Mouse (Mus musculus) neural tube, embryonic 14.5 days (tissue): ENCODE measurements around the gene Dazap1. TPM values are rescaled to one million over a fixed set of nuclear protein-coding genes. Genes with fewer than 3 reads are reported as not detected.

Experiments used
- ATAC-seq: fragments of 200-750 bp; cut with Nextera tagmentation; 2 replicates; pipeline ENCODE4 v1.8.0; 2017; ENCODE audit warnings: low read depth, mild to moderate bottlenecking, moderate TSS enrichment, moderate library complexity
- H3K27ac ChIP-seq: fragments of 300-500 bp; sonication (generic); 2 replicates; pipeline ENCODE4 v1.5.1; 2014; ENCODE audit warnings: low read depth, mild to moderate bottlenecking, control low read depth, low read length, moderate library complexity, mixed read lengths
- H3K27me3 ChIP-seq: fragments of 300-500 bp; sonication (generic); 2 replicates; pipeline ENCODE4 v1.6.1; 2014; ENCODE audit warnings: low read length; ENCODE audit not compliant: control insufficient read depth, insufficient read depth
- H3K36me3 ChIP-seq: fragments of 300-500 bp; sonication (generic); 2 replicates; pipeline ENCODE4 v1.6.1; 2014; ENCODE audit warnings: low read length, mixed read lengths; ENCODE audit not compliant: control insufficient read depth, insufficient read depth
- H3K4me1 ChIP-seq: fragments of 300-500 bp; sonication (generic); 2 replicates; pipeline ENCODE4 v1.6.1; 2014; ENCODE audit warnings: low read length; ENCODE audit not compliant: control insufficient read depth, insufficient read depth
- H3K4me2 ChIP-seq: fragments of 300-500 bp; sonication (generic); 2 replicates; pipeline ENCODE4 v1.6.1; 2014; ENCODE audit warnings: mild to moderate bottlenecking, low read depth, low read length, control low read depth
- H3K4me3 ChIP-seq: fragments of 300-500 bp; sonication (generic); 2 replicates; pipeline ENCODE4 v1.5.1; 2014; ENCODE audit warnings: low read depth, low read length, control low read depth, mixed read lengths
- H3K9ac ChIP-seq: fragments of 300-500 bp; sonication (generic); replicated peaks from 2 replicates; pipeline ENCODE4 v1.6.1; 2014; ENCODE audit warnings: low read depth, mild to moderate bottlenecking, control low read depth, low read length, mixed read lengths
- H3K9me3 ChIP-seq: fragments of 300-500 bp; sonication (generic); 2 replicates; pipeline ENCODE4 v1.6.1; 2016; ENCODE audit warnings: low read length; ENCODE audit not compliant: control insufficient read depth
- WGBS: fragments of 180-500 bp; shearing (Covaris S2); extraction: QIAGEN DNeasy Blood & Tissue Kit; methylation state at CpG from one replicate; pipeline ENCODE4 v1.1.7; 2014; 5-methylcytosine and 5-hydroxymethylcytosine counted together
- polyA plus RNA-seq: library from polyadenylated mRNA; unstranded; fragments of >200 nt; fragmentation: Nextera tagmentation; extraction: Ambion mirVana; gene quantifications from 2 replicates; pipeline ENCODE4 v1.2.1, GENCODE M21; 2014

The Dazap1 gene
- polyA plus RNA-seq, 1 experiment from 2014 or later, result 39.8 TPM

- H3K9ac ChIP-seq, result peak overlapping the region; percentile 99
- peak overlapping the region; percentile 76 for H3K4me2 ChIP-seq
- peak overlapping the region; percentile 99 for H3K27ac ChIP-seq
- peak; percentile 73 for ATAC-seq
- peaks cover 49% of the 10 kb centered on the region for H3K4me1 ChIP-seq
- WGBS, result 2% methylated on average over 21 of the region's 26 CpGs
- peaks cover 20% of the 10 kb centered on the region for H3K36me3 ChIP-seq
- H3K4me3 ChIP-seq, result peak overlapping the region; percentile 70
- H3K27me3 ChIP-seq, result no peaks in the 10 kb centered on the region
- no peaks in the 10 kb centered on the region for H3K9me3 ChIP-seq
Observed at GRCm38 (mm10) chr10:80298571-80299281, 37.4 kb downstream of the Dazap1 start.

GRCm38 (mm10) chr10:80299301-80299700 is 38.0 kb downstream of the Dazap1 start:
- 3% methylated on average over 15 of the region's 15 CpGs for WGBS
- peak overlapping the region; percentile 99 for H3K27ac ChIP-seq
- H3K4me2 ChIP-seq, result peak overlapping the region; percentile 76
- no peaks in the 10 kb centered on the region for H3K9me3 ChIP-seq
- no peak for ATAC-seq
- peaks cover 15% of the 10 kb centered on the region for H3K36me3 ChIP-seq
- peaks cover 46% of the 10 kb centered on the region for H3K4me1 ChIP-seq
- H3K9ac ChIP-seq, result peak overlapping the region; percentile 99
- peak overlapping the region; percentile 70 for H3K4me3 ChIP-seq
- no peaks in the 10 kb centered on the region for H3K27me3 ChIP-seq

DNA sequence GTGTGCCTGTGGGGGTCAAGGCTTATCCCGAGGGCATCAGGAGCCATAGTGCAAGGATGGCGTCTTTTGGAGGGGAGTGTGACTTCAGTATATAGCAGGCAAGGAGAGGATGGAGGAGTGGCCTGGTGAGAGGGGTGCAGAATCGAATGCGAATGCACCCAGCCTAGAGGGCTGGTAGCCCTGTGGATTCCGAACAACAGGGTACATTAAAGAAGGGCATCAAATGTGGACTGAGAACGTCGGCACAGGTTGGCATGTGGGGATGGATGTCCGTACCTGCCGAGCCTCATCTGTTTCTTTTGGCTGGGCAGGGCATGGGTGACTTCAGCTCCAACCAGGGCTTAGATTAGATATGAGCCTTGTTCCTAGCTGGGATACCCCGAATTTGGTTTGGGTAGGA is 38.5 kb downstream of the Dazap1 start:
- H3K4me3 ChIP-seq, result peak overlapping the region; percentile 70
- H3K36me3 ChIP-seq, result peaks cover 16% of the 10 kb centered on the region
- H3K9me3 ChIP-seq, result no peaks in the 10 kb centered on the region
- peaks cover 50% of the 10 kb centered on the region for H3K4me1 ChIP-seq
- no peaks in the 10 kb centered on the region for H3K27me3 ChIP-seq
- H3K9ac ChIP-seq, result peak overlapping the region; percentile 99
- H3K27ac ChIP-seq, result peak overlapping the region; percentile 99
- WGBS, result 27% methylated on average over 10 of the region's 10 CpGs
- no peak for ATAC-seq
- H3K4me2 ChIP-seq, result peak overlapping the region; percentile 76

DNA sequence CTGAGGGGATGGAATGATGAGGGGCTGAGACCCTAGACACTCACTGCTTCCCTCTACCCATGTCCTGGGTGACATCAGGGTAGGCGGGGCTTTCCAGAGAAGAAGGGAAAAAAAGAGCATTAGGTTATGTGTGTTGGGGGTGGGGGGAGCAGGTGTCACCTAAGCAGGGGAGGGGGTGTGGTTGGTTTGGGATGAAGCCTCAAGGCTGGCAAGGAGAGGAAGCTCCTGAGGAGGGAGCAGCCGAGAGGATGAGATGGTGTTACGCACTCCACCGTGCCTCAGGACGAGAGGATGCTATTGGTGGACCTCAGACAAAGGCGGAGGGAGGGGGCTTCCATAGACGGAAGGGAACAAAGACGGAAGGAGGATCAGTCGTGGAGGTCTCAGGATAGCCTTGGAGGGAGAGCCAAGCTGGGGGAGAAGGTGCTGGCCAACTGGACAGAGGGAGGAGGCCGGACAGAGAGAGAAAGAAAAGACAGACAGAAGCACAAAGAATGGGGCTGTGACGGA is 39.4 kb downstream of the Dazap1 start:
- H3K4me3 ChIP-seq, result peak overlapping the region; percentile 70
- ATAC-seq, result peak; percentile 81
- H3K36me3 ChIP-seq, result peaks cover 25% of the 10 kb centered on the region
- peak overlapping the region; percentile 76 for H3K4me2 ChIP-seq
- H3K9me3 ChIP-seq, result no peaks in the 10 kb centered on the region
- WGBS, result 8% methylated on average over 11 of the region's 11 CpGs
- peak overlapping the region; percentile 99 for H3K27ac ChIP-seq
- peak overlapping the region; percentile 99 for H3K9ac ChIP-seq
- H3K27me3 ChIP-seq, result no peaks in the 10 kb centered on the region
- peaks cover 48% of the 10 kb centered on the region for H3K4me1 ChIP-seq

DNA sequence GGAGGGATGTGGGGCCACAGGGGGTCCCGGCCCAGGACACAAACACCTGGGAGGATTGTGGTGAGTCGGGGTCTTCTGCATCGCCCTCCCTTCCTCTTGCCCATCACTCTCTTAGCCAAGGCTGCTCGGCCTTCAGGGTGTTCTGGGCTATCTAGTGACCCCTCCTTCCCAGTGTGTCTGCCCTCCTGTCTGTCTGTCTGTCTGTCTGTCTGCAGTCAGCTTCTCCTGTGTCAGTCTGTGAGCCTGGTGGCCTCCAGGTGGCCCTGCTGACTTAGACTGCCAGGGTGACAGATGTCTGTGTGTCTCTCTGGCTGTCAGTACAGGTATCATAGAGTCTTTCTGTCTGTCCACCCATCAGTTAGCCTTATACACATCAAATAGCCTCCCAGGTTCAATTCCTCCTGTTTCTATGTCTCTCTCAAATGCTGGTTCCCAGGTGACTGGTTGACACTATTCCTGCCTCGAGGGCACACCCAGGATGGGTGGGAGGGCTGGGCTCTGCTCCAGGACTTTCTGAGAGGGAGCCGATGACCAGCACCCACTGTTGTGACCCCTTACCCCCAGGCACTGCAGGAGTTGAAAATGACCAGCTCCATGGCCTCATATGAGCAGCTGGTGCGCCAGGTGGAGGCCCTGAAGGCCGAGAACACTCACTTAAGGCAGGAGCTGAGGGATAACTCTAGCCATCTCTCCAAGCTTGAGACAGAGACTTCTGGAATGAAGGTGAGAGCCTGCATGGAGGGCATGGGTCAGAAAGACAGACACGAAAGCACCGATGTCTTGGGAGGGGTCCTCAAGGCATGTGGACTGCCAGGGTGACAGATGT is 40.2 kb downstream of the Dazap1 start:
- H3K27ac ChIP-seq, result peak overlapping the region; percentile 99
- WGBS, result 57% methylated on average over 10 of the region's 10 CpGs
- peak overlapping the region; percentile 70 for H3K4me3 ChIP-seq
- H3K9me3 ChIP-seq, result no peaks in the 10 kb centered on the region
- no peaks in the 10 kb centered on the region for H3K27me3 ChIP-seq
- no peak for ATAC-seq
- peak overlapping the region; percentile 99 for H3K9ac ChIP-seq
- H3K36me3 ChIP-seq, result peaks cover 32% of the 10 kb centered on the region
- H3K4me2 ChIP-seq, result peak overlapping the region; percentile 76
- peaks cover 46% of the 10 kb centered on the region for H3K4me1 ChIP-seq

DNA sequence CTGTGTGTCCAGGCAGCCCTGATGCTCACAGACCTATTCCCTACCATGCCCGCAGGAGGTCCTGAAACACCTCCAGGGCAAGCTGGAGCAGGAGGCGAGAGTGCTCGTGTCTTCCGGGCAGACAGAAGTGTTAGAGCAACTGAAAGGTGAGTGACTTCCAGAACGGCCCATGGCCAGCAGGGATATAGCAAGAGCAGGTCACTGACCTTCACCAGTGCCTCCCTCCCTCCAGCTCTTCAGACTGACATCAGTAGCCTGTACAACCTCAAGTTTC is 40.7 kb downstream of the Dazap1 start:
- peaks cover 38% of the 10 kb centered on the region for H3K36me3 ChIP-seq
- 58% methylated on average over 5 of the region's 5 CpGs for WGBS
- no peak for ATAC-seq

DNA sequence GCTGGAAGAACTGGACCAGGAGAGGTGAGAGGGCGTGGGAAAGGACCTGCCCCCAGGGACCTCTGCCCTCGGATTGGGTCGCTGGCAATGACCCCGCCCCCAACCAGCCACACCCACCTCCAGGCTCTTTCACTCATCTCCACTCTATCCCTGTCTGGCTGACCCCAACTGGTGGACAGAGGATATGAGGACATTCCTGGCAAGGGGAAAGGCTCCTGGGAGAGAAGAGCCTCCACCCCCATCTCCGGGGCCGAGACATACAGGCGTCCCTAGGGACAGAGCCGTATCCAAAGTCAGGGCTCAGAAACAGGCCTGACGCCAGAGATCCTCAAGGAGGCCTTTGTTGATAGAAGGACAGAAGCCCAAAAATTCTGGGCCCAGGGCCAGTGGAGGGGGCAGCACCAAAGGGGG is 41.2 kb downstream of the Dazap1 start:
- H3K4me2 ChIP-seq, result peak overlapping the region; percentile 76
- H3K36me3 ChIP-seq, result peaks cover 42% of the 10 kb centered on the region
- peak overlapping the region; percentile 70 for H3K4me3 ChIP-seq
- ATAC-seq, result no peak
- peak overlapping the region; percentile 99 for H3K27ac ChIP-seq
- H3K4me1 ChIP-seq, result peaks cover 37% of the 10 kb centered on the region
- no peaks in the 10 kb centered on the region for H3K27me3 ChIP-seq
- H3K9me3 ChIP-seq, result no peaks in the 10 kb centered on the region
- H3K9ac ChIP-seq, result peak overlapping the region; percentile 99
- WGBS, result 16% methylated on average over 9 of the region's 9 CpGs

More for the DNA sequence above, 40.7 kb downstream of the Dazap1 start:
- no peaks in the 10 kb centered on the region for H3K9me3 ChIP-seq
- peak overlapping the region; percentile 76 for H3K4me2 ChIP-seq
- peaks cover 40% of the 10 kb centered on the region for H3K4me1 ChIP-seq
- H3K27ac ChIP-seq, result peak overlapping the region; percentile 99
- no peaks in the 10 kb centered on the region for H3K27me3 ChIP-seq
- H3K4me3 ChIP-seq, result peak overlapping the region; percentile 70
- peak overlapping the region; percentile 99 for H3K9ac ChIP-seq

DNA sequence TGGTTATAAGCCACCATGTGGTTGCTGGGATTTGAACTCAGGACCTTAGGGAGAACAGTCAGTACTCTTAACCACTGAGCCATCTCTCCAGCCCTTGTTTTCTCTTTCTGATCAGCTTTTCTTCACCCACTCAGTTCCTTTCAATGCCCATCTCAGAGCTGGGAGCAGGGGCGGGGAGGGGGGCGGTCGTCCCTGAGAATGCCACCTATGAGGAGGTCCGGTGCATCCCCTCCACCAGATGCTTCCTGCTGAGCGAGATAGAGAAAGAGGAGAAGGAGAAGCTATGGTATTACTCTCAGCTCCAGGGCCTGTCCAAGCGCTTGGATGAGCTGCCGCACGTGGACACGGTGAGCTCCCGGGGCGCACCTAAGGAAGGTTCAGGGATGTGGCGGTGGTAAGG is 43.2 kb downstream of the Dazap1 start:
- 0 out of 2 replicates have a peak overlapping the region, but pooled peaks have one; percentile 7 for H3K4me3 ChIP-seq
- no peaks in the 10 kb centered on the region for H3K9me3 ChIP-seq
- ATAC-seq, result no peak

More for the DNA sequence above, 43.2 kb downstream of the Dazap1 start:
- Histone ChIP-seq H3K36me3 (peaks cover 62% of the 10 kb centered on the region), H3K9ac (peak overlapping the region; percentile 34; the same call in 1 of the 2 replicates), H3K4me1 (peaks cover 25% of the 10 kb centered on the region), H3K27me3 (no peaks in the 10 kb centered on the region), H3K4me2 (peak overlapping the region; percentile 29; the same call in 1 of the 2 replicates), H3K27ac (no peak overlapping the region)
- 25% methylated on average over 12 of the region's 12 CpGs for WGBS
